21 mouse cellular contexts compared by ENCODE assay signal in the genomic region with DNA sequence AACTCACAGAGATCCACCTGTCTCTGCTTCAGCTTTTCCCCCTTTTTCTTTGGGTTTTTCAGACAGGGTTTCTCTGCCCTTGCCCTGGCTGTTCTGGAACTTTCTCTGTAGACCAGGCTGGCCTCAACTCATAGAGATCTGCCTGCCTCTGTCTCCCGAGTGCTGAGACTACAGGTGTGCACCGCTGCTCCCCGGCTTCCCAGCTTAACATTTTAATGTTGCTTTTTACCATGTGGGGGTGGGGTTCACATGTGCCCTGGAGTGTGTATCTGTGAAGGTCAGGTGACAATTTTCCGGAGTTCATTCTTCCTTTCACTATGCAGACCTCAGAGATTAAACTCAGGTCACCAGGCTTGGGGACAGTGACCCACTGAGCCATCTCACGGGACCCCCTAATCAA.
"Had no signal": no experiment of that assay in that cellular context is flagged by ENCODE, and none has a peak within 500 bp of the region (broad histone marks: within the 10 kb centered on the region; RNA-seq: fewer than 3 reads in every experiment).

No protein-coding gene starts in this region.

- DNase-seq: gastrocnemius, postnatal 14 days; gastrocnemius, postnatal 36 days; heart, adult 18-20 months; heart, postnatal 14 days; heart, postnatal 36 days; kidney, adult 18-20 months; kidney, adult 8-10 months; kidney, postnatal 10 days; kidney, postnatal 4 days; liver; liver, embryonic 13.5 days had no signal

- H3K27me3 ChIP-seq: heart, embryonic 13.5 days; heart, embryonic 15.5 days; hindbrain, embryonic 13.5 days; hindbrain, embryonic 15.5 days; limb, embryonic 12.5 days; liver, embryonic 13.5 days; liver, embryonic 15.5 days had no signal

- H3K27ac ChIP-seq: heart, embryonic 13.5 days; heart, embryonic 15.5 days; hindbrain, embryonic 13.5 days; hindbrain, embryonic 15.5 days; hindbrain, postnatal 0 days; layer of hippocampus, adult 2 months; left cerebral cortex, adult 2 months; limb, embryonic 10.5 days; limb, embryonic 12.5 days; liver, embryonic 13.5 days; liver, embryonic 15.5 days had no signal

- H3K9ac ChIP-seq: heart, embryonic 13.5 days; heart, embryonic 15.5 days; hindbrain, embryonic 13.5 days; hindbrain, embryonic 15.5 days; limb, embryonic 12.5 days; liver, embryonic 13.5 days; liver, embryonic 15.5 days had no signal

- H3K4me3 ChIP-seq: heart, embryonic 13.5 days; heart, embryonic 15.5 days; hindbrain, embryonic 13.5 days; hindbrain, embryonic 15.5 days; layer of hippocampus, adult 2 months; left cerebral cortex, adult 2 months; limb, embryonic 10.5 days; limb, embryonic 12.5 days; liver, embryonic 13.5 days; liver, embryonic 15.5 days had no signal
